Mouse (Mus musculus): ENCODE results near the gene Mfsd12. TPM values are rescaled to one million over a fixed set of nuclear protein-coding genes. Genes with fewer than 3 reads are reported as not detected.

The Mfsd12 gene
- polyA plus RNA-seq, 1 experiment: 15.6 TPM

- DNase-seq (ENCODE audit: low read depth): no peak
- TF ChIP-seq CTCF (IDR thresholded peaks at IDR 0.05; ENCODE audit: borderline replicate concordance, extremely low read depth, insufficient read depth, insufficient read length) (peak; percentile 6; the same call in 1 of the 2 replicates), POLR2A (IDR thresholded peaks at IDR 0.05; ENCODE audit: borderline replicate concordance, extremely low read depth, insufficient read depth, insufficient read length, poor library complexity, severe bottlenecking) (no peak)
Measured at GRCm38 (mm10) chr10:81344421-81345161, 12.7 kb upstream of the Mfsd12 start.

GRCm38 (mm10) chr10:81345162-81345534 lies 12.1 kb upstream of the Mfsd12 start:
- no peak for DNase-seq (ENCODE audit: low read depth)
- TF ChIP-seq POLR2A (IDR thresholded peaks at IDR 0.05; ENCODE audit: borderline replicate concordance, extremely low read depth, insufficient read depth, insufficient read length, poor library complexity, severe bottlenecking) (no peak), CTCF (IDR thresholded peaks at IDR 0.05; ENCODE audit: borderline replicate concordance, extremely low read depth, insufficient read depth, insufficient read length) (no peak)

- peak; percentile 43; the same call in 1 of the 2 replicates for TF ChIP-seq CTCF (IDR thresholded peaks at IDR 0.05; ENCODE audit: borderline replicate concordance, extremely low read depth, insufficient read depth, insufficient read length)
- no peak for TF ChIP-seq POLR2A (IDR thresholded peaks at IDR 0.05; ENCODE audit: borderline replicate concordance, extremely low read depth, insufficient read depth, insufficient read length, poor library complexity, severe bottlenecking)
- peak; percentile 83 for DNase-seq (ENCODE audit: low read depth)
Measured at GRCm38 (mm10) chr10:81346453-81347067, 10.7 kb upstream of the Mfsd12 start.

- TF ChIP-seq CTCF (IDR thresholded peaks at IDR 0.05; ENCODE audit: borderline replicate concordance, extremely low read depth, insufficient read depth, insufficient read length): no peak
- TF ChIP-seq POLR2A (IDR thresholded peaks at IDR 0.05; ENCODE audit: borderline replicate concordance, extremely low read depth, insufficient read depth, insufficient read length, poor library complexity, severe bottlenecking): no peak
- no peak for DNase-seq (ENCODE audit: low read depth)
Measured at GRCm38 (mm10) chr10:81349146-81349545, 8.1 kb upstream of the Mfsd12 start.

- no peak for DNase-seq (ENCODE audit: low read depth)
- TF ChIP-seq CTCF (IDR thresholded peaks at IDR 0.05; ENCODE audit: borderline replicate concordance, extremely low read depth, insufficient read depth, insufficient read length): no peak
- TF ChIP-seq POLR2A (IDR thresholded peaks at IDR 0.05; ENCODE audit: borderline replicate concordance, extremely low read depth, insufficient read depth, insufficient read length, poor library complexity, severe bottlenecking): no peak
Measured at GRCm38 (mm10) chr10:81349961-81350350, 7.3 kb upstream of the Mfsd12 start.

GRCm38 (mm10) chr10:81350351-81351063 lies 6.8 kb upstream of the Mfsd12 start, which contains the start of gene Hmg20b:
Gene Hmg20b, minus strand, starts transcription at chr10:81350480.
- 0 out of 2 replicates have a peak, but pooled peaks have one; percentile 25 for TF ChIP-seq POLR2A (IDR thresholded peaks at IDR 0.05; ENCODE audit: borderline replicate concordance, extremely low read depth, insufficient read depth, insufficient read length, poor library complexity, severe bottlenecking)
- TF ChIP-seq CTCF (IDR thresholded peaks at IDR 0.05; ENCODE audit: borderline replicate concordance, extremely low read depth, insufficient read depth, insufficient read length): peak; percentile 84
- DNase-seq (ENCODE audit: low read depth): peak; percentile 100

GRCm38 (mm10) chr10:81351678-81352291 lies 5.5 kb upstream of the Mfsd12 start:
- TF ChIP-seq POLR2A (IDR thresholded peaks at IDR 0.05; ENCODE audit: borderline replicate concordance, extremely low read depth, insufficient read depth, insufficient read length, poor library complexity, severe bottlenecking) (no peak), CTCF (IDR thresholded peaks at IDR 0.05; ENCODE audit: borderline replicate concordance, extremely low read depth, insufficient read depth, insufficient read length) (no peak)
- no peak for DNase-seq (ENCODE audit: low read depth)

- no peak for DNase-seq (ENCODE audit: low read depth)
- TF ChIP-seq POLR2A (IDR thresholded peaks at IDR 0.05; ENCODE audit: borderline replicate concordance, extremely low read depth, insufficient read depth, insufficient read length, poor library complexity, severe bottlenecking) (no peak), CTCF (IDR thresholded peaks at IDR 0.05; ENCODE audit: borderline replicate concordance, extremely low read depth, insufficient read depth, insufficient read length) (no peak)
Measured at GRCm38 (mm10) chr10:81354738-81355477, 2.4 kb upstream of the Mfsd12 start.

GRCm38 (mm10) chr10:81355533-81355932 lies 1.8 kb upstream of the Mfsd12 start:
- TF ChIP-seq POLR2A (IDR thresholded peaks at IDR 0.05; ENCODE audit: borderline replicate concordance, extremely low read depth, insufficient read depth, insufficient read length, poor library complexity, severe bottlenecking) (no peak), CTCF (IDR thresholded peaks at IDR 0.05; ENCODE audit: borderline replicate concordance, extremely low read depth, insufficient read depth, insufficient read length) (no peak)
- DNase-seq (ENCODE audit: low read depth): no peak

GRCm38 (mm10) chr10:81356352-81356990 lies 820 bp upstream of the Mfsd12 start:
- no peak for TF ChIP-seq POLR2A (IDR thresholded peaks at IDR 0.05; ENCODE audit: borderline replicate concordance, extremely low read depth, insufficient read depth, insufficient read length, poor library complexity, severe bottlenecking)
- no peak for TF ChIP-seq CTCF (IDR thresholded peaks at IDR 0.05; ENCODE audit: borderline replicate concordance, extremely low read depth, insufficient read depth, insufficient read length)
- no peak for DNase-seq (ENCODE audit: low read depth)

Measured in brain, embryonic 14.5 days (tissue).